Mouse (Mus musculus): ENCODE measurements at regions not wholly inside any gene's neighbourhood (a gene's known extent, or its start where the extent isn't known, plus 50 kb on each side); places are given as distances from the start of the nearest gene placed in this dataset.

DNA sequence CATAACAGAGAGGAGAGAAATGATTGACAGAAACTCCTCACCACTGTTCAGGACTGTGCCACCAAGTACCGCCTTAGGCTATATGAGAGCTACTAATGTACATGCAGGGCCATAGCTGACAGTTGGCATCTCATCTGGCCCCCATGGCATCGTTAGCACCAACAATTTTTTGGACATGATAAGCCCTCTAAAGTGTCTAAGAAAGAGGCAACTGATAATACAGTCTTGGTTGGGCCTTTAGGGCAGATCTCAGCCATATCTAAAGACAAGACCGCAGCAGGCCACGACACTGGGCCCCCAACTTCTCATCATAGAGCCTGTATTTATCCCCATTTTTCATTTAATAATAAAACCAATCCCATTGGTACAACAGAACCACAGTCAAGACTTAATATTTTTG, 128.1 kb downstream of the Slc38a4 start:
- TF ChIP-seq POLR2A (IDR thresholded peaks at IDR 0.05; ENCODE audit: extremely low read depth, insufficient read depth, low read length) = no peak
- no peak for TF ChIP-seq CTCF (IDR thresholded peaks at IDR 0.05; ENCODE audit: extremely low read depth, insufficient read depth, low read length)
- H3K27ac ChIP-seq (ENCODE audit: insufficient read depth, low read length) = no peak overlapping the region
- H3K4me1 ChIP-seq (ENCODE audit: control insufficient read depth, insufficient read depth, low read length) = no peaks in the 10 kb centered on the region; the same call in 1 of the 2 replicates
- H3K4me3 ChIP-seq (ENCODE audit: insufficient read depth, low read length) = no peak overlapping the region

DNA sequence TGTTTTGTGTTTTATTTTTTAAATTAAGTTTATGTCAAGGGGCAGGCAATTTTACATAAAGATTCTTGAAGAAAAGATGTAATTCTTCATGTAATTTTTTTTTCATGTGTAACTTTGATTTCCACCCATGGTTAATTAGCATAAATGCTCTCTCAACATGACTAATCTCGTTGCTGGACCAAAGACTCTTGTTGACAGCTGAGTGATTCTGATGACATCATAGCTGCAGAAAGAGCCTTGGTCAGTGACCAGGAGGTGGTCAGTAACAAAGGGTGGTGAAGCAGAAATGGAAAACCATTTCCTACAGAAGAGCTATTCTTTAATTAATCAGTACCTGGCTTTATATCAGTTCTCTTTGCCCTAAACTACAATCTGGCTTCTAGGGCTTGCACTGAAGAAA, 129.1 kb downstream of the Slc38a4 start:
- Histone ChIP-seq H3K4me3 (ENCODE audit: insufficient read depth, low read length) (no peak overlapping the region), H3K27ac (ENCODE audit: insufficient read depth, low read length) (no peak overlapping the region), H3K4me1 (ENCODE audit: control insufficient read depth, insufficient read depth, low read length) (no peaks in the 10 kb centered on the region)
- no peak for TF ChIP-seq POLR2A (IDR thresholded peaks at IDR 0.05; ENCODE audit: extremely low read depth, insufficient read depth, low read length)

DNA sequence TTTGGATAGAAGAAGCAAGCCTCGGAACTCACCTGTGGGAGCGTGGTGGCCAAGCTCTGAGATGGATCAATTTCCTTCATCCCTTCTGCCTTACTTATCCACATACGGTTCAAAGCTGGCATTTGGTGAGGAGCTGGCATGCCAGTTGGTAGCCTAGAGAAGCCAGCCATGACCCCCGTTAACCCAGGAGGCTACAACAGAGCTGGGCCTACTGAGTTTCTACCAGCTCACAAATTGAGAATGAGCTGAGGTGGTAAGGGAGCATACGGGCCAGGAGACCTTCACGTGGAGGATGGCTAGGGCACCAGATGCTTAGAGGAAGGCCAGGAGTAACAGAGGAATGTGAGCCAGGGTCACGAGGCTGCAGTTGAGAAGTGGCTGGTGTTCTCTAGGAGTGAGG, 139.2 kb downstream of the Slc38a4 start:
- H3K4me1 ChIP-seq (ENCODE audit: control insufficient read depth, insufficient read depth, low read length) = no peaks in the 10 kb centered on the region
- no peak overlapping the region for H3K27ac ChIP-seq (ENCODE audit: insufficient read depth, low read length)
- no peak for TF ChIP-seq POLR2A (IDR thresholded peaks at IDR 0.05; ENCODE audit: extremely low read depth, insufficient read depth, low read length)
- TF ChIP-seq CTCF (IDR thresholded peaks at IDR 0.05; ENCODE audit: extremely low read depth, insufficient read depth, low read length) = no peak
- no peak overlapping the region for H3K4me3 ChIP-seq (ENCODE audit: insufficient read depth, low read length)

DNA sequence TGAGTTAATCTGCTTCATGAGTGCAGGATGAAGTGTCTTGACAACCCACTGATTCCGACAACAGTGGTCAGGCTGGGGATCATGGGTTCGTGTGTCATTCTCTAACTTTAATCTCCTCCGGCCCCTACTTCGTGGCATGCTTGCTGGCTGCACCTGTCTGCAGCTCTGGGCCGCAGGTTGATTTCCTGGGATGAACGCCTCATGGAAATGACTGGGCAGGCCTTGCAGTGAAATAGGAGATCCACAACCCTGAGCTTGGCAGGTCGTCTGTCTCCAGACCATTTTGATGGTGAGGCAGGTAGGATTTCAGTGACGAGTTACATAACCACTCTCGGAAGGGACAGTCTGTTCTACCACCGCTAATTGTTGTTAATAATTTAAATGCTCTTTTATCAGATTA, 140.2 kb downstream of the Slc38a4 start:
- Histone ChIP-seq H3K4me3 (ENCODE audit: insufficient read depth, low read length) (no peak overlapping the region), H3K4me1 (ENCODE audit: control insufficient read depth, insufficient read depth, low read length) (no peaks in the 10 kb centered on the region), H3K27ac (ENCODE audit: insufficient read depth, low read length) (no peak overlapping the region)
- no peak for TF ChIP-seq POLR2A (IDR thresholded peaks at IDR 0.05; ENCODE audit: extremely low read depth, insufficient read depth, low read length)

DNA sequence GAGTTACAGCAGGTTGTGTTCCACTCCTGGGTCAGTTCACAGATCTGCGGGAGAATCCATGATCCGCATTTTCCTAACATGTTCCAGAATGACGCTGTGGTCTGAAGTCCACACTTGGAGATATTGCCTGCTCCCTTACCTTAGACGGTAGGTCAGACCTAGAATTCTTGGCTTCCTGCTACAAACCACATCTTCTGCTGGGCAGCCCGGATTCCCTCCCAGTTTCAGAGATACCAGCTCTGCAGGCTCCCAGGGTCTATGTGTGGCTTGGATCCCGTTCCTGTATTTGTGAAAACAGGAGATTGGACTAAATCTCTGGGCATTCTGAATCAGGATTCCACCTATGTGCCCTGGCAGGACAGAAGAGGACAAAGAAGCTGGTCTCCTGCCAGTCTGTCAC, 140.8 kb downstream of the Slc38a4 start:
- Histone ChIP-seq H3K4me3 (ENCODE audit: insufficient read depth, low read length) (no peak overlapping the region), H3K4me1 (ENCODE audit: control insufficient read depth, insufficient read depth, low read length) (no peaks in the 10 kb centered on the region), H3K27ac (ENCODE audit: insufficient read depth, low read length) (no peak overlapping the region)
- no peak for TF ChIP-seq CTCF (IDR thresholded peaks at IDR 0.05; ENCODE audit: extremely low read depth, insufficient read depth, low read length)
- no peak for TF ChIP-seq POLR2A (IDR thresholded peaks at IDR 0.05; ENCODE audit: extremely low read depth, insufficient read depth, low read length)

DNA sequence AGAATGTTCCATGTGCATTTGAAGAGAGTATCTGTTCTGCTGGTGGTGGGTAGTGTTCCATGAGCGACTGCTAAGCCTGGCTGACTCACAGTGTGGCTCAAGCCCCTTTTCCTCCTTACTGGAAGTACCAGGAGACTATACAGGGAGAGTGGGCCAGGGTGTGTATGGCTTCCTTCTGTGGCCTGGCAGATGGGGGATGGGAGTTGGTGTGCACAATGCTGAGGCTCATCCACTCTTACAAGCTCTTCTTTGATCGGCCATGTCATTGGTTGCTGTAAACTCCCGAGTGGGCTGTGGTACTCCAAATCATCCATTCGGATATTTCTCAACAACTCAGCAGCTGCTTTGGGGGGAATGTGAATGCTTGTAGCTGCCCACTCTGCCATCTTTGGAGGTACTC, 150.2 kb downstream of the Slc38a4 start:
- TF ChIP-seq POLR2A (IDR thresholded peaks at IDR 0.05; ENCODE audit: extremely low read depth, insufficient read depth, low read length) = no peak
- no peak for TF ChIP-seq CTCF (IDR thresholded peaks at IDR 0.05; ENCODE audit: extremely low read depth, insufficient read depth, low read length)
- no peak overlapping the region for H3K4me3 ChIP-seq (ENCODE audit: insufficient read depth, low read length)
- H3K4me1 ChIP-seq (ENCODE audit: control insufficient read depth, insufficient read depth, low read length) = no peaks in the 10 kb centered on the region
- H3K27ac ChIP-seq (ENCODE audit: insufficient read depth, low read length) = no peak overlapping the region

DNA sequence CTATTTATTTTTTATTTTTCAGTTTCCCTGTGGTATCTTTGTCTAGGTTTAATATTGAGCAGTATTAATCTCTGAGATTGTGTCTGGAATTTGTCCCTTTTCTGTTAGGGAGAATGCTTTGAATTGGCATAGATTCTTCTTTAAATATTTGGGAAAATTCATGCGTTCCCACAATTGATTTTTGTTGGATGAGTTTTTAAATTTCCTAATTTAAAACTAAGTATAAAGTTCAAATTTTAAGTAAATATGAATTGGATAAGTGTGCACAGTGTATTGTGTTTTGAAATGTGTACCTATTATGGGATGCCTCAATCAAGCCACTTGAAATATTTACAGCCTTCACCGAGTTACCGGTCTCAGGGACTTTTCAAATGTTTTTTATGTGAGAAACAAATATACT, 152.3 kb downstream of the Slc38a4 start:
- no peaks in the 10 kb centered on the region for H3K4me1 ChIP-seq (ENCODE audit: control insufficient read depth, insufficient read depth, low read length)
- no peak for TF ChIP-seq CTCF (IDR thresholded peaks at IDR 0.05; ENCODE audit: extremely low read depth, insufficient read depth, low read length)
- no peak for TF ChIP-seq POLR2A (IDR thresholded peaks at IDR 0.05; ENCODE audit: extremely low read depth, insufficient read depth, low read length)
- no peak overlapping the region for H3K4me3 ChIP-seq (ENCODE audit: insufficient read depth, low read length)
- H3K27ac ChIP-seq (ENCODE audit: insufficient read depth, low read length) = no peak overlapping the region

DNA sequence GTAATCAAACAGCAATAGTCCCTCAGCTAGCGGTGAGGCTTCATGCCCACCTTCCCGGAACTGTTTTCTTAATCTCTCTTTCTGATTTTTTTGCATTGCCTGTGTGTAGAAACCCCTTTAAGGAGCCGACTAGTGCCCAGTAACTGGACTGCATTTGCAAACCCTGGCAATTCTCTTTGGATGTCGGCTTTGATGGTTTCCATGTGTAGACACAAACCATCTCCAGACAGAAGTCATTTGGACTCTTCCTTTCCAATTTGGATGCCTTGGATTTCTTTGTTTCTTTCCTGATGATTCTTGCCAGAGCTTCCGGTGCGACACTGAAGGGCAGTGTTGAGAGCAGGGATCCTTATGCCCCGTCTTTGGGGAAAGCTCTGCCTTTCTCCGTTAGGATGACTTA, 153.0 kb downstream of the Slc38a4 start:
- H3K4me1 ChIP-seq (ENCODE audit: control insufficient read depth, insufficient read depth, low read length) = no peaks in the 10 kb centered on the region
- TF ChIP-seq CTCF (IDR thresholded peaks at IDR 0.05; ENCODE audit: extremely low read depth, insufficient read depth, low read length) (no peak), POLR2A (IDR thresholded peaks at IDR 0.05; ENCODE audit: extremely low read depth, insufficient read depth, low read length) (no peak)
- H3K4me3 ChIP-seq (ENCODE audit: insufficient read depth, low read length) = no peak overlapping the region
- no peak overlapping the region for H3K27ac ChIP-seq (ENCODE audit: insufficient read depth, low read length)

DNA sequence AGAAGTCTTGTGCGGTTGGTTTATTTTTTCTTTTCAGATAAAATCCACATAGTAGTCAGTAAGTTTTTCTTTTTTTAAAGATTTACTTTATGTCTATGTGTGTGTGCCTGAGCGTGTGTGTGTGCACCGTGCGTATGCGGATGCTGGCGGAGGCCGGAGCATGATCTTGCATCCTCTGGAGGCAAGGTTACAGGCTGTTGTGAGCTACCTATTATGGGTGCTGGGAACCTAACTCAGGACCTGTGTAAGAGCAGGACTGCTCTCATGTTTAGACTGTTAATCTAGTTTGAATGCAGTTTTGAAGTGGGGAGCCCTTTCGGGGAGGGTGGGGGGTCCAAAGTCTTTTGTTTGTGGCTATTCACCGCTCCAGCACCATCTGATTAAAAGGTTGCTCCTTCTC, 154.1 kb downstream of the Slc38a4 start:
- TF ChIP-seq POLR2A (IDR thresholded peaks at IDR 0.05; ENCODE audit: extremely low read depth, insufficient read depth, low read length) = no peak
- TF ChIP-seq CTCF (IDR thresholded peaks at IDR 0.05; ENCODE audit: extremely low read depth, insufficient read depth, low read length) = no peak
- Histone ChIP-seq H3K4me3 (ENCODE audit: insufficient read depth, low read length) (no peak overlapping the region), H3K27ac (ENCODE audit: insufficient read depth, low read length) (no peak overlapping the region), H3K4me1 (ENCODE audit: control insufficient read depth, insufficient read depth, low read length) (no peaks in the 10 kb centered on the region)

DNA sequence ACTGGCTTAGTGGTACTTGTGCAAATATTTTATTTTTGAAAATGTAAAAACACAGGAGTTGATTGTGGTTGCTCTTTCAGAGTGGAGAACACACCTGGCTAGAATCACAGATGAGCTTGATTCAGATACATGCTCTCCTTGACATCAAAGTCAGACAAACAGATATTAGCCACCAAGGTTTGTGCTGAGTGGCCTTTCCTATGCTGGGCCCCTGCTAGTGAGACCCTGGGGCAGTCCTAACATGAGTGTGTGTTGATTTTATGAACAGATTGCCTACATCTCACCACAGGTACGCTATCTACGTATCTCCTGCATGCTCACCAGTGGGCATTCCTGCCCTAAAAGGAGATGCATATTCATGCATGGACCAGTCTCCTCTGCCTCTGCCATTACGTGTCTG, 157.5 kb downstream of the Slc38a4 start:
- H3K4me3 ChIP-seq (ENCODE audit: insufficient read depth, low read length) = no peak overlapping the region
- TF ChIP-seq CTCF (IDR thresholded peaks at IDR 0.05; ENCODE audit: extremely low read depth, insufficient read depth, low read length) (no peak), POLR2A (IDR thresholded peaks at IDR 0.05; ENCODE audit: extremely low read depth, insufficient read depth, low read length) (no peak)
- no peaks in the 10 kb centered on the region for H3K4me1 ChIP-seq (ENCODE audit: control insufficient read depth, insufficient read depth, low read length)
- no peak overlapping the region for H3K27ac ChIP-seq (ENCODE audit: insufficient read depth, low read length)

DNA sequence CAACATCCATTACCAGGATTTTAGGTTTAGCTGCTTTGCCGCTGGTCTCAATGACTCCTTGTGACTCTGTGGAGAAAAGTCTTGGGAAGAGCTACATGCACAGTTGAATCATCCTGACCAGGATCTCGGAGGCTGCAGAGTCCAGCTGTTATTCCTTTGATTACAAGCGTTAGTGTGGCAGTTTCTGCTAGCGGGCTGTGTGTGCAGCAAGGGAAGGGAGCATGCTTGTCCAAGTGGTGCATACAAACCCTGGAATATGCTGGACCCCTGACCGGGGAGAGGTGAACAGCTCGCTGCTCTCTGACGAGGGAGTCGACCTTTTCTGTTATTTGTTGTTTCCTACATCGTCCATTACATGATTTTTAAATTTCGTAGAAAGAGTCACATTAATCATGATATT, 170.9 kb downstream of the Slc38a4 start:
- no peaks in the 10 kb centered on the region for H3K4me1 ChIP-seq (ENCODE audit: control insufficient read depth, insufficient read depth, low read length)
- H3K27ac ChIP-seq (ENCODE audit: insufficient read depth, low read length) = no peak overlapping the region
- no peak overlapping the region for H3K4me3 ChIP-seq (ENCODE audit: insufficient read depth, low read length)
- TF ChIP-seq POLR2A (IDR thresholded peaks at IDR 0.05; ENCODE audit: extremely low read depth, insufficient read depth, low read length) (no peak), CTCF (IDR thresholded peaks at IDR 0.05; ENCODE audit: extremely low read depth, insufficient read depth, low read length) (no peak)
